Mouse (Mus musculus): ENCODE data around the gene Epas1. TPM values are rescaled to one million over a fixed set of nuclear protein-coding genes. Genes with fewer than 3 reads are reported as not detected.
A peak's percentile ranks its signal among the peaks of the same experiment; 100 is the strongest.

Gene Epas1
- polyA plus RNA-seq, 1 experiment: 3.0 TPM

DNA sequence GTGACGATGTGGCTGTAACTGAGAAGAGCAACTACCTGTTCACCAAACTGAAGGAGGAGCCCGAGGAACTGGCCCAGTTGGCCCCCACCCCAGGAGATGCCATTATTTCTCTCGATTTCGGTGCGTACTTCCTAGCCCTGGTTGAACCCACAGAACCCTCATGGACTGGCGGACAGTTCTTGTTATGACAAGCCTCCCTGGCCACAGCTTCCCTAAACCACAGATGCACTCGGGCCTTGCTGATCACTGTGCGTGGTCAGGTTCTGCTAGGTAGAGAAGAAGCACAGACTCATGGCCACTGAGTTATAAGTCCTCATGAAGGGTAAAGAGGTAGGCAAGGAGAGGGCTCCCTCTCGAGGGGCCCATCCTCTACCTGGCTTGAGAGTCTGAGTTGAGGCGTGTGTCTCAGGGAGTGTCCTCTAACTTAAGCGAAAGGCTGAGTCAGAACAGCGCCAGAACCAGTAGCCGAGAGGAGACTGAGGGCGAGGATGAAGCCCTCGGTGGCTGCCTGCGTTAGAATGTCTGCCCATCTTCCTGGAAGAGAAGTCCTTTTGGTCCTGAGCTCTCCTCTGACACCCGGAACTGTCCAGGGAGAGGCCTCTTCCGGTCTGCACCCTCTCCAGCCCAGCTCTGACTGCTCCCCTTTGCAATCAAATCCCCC is 71.1 kb downstream of the Epas1 start:
- TF ChIP-seq CTCF (IDR thresholded peaks at IDR 0.05; ENCODE audit: borderline replicate concordance, insufficient read depth, low read length): no peak
- TF ChIP-seq POLR2A (IDR thresholded peaks at IDR 0.05; ENCODE audit: low read depth, low read length): no peak
- no peaks in the 10 kb centered on the region for H3K4me1 ChIP-seq (ENCODE audit: control insufficient read depth, insufficient read depth, low read length)
- H3K27ac ChIP-seq (ENCODE audit: insufficient read depth, low read length): no peak overlapping the region
- H3K4me3 ChIP-seq (ENCODE audit: insufficient read depth, low read length): no peak overlapping the region

GRCm38 (mm10) chr17:86825163-86825902 is 71.8 kb downstream of the Epas1 start:
- H3K4me1 ChIP-seq (ENCODE audit: control insufficient read depth, insufficient read depth, low read length): no peaks in the 10 kb centered on the region
- TF ChIP-seq POLR2A (IDR thresholded peaks at IDR 0.05; ENCODE audit: low read depth, low read length): no peak
- no peak overlapping the region for H3K27ac ChIP-seq (ENCODE audit: insufficient read depth, low read length)
- H3K4me3 ChIP-seq (ENCODE audit: insufficient read depth, low read length): no peak overlapping the region

- no peak for TF ChIP-seq POLR2A (IDR thresholded peaks at IDR 0.05; ENCODE audit: low read depth, low read length)
- no peak for TF ChIP-seq CTCF (IDR thresholded peaks at IDR 0.05; ENCODE audit: borderline replicate concordance, insufficient read depth, low read length)
- Histone ChIP-seq H3K27ac (ENCODE audit: insufficient read depth, low read length) (no peak overlapping the region), H3K4me3 (ENCODE audit: insufficient read depth, low read length) (no peak overlapping the region), H3K4me1 (ENCODE audit: control insufficient read depth, insufficient read depth, low read length) (no peaks in the 10 kb centered on the region)
These were observed 72.9 kb downstream of the Epas1 start for GRCm38 (mm10) chr17:86826376-86826775.

DNA sequence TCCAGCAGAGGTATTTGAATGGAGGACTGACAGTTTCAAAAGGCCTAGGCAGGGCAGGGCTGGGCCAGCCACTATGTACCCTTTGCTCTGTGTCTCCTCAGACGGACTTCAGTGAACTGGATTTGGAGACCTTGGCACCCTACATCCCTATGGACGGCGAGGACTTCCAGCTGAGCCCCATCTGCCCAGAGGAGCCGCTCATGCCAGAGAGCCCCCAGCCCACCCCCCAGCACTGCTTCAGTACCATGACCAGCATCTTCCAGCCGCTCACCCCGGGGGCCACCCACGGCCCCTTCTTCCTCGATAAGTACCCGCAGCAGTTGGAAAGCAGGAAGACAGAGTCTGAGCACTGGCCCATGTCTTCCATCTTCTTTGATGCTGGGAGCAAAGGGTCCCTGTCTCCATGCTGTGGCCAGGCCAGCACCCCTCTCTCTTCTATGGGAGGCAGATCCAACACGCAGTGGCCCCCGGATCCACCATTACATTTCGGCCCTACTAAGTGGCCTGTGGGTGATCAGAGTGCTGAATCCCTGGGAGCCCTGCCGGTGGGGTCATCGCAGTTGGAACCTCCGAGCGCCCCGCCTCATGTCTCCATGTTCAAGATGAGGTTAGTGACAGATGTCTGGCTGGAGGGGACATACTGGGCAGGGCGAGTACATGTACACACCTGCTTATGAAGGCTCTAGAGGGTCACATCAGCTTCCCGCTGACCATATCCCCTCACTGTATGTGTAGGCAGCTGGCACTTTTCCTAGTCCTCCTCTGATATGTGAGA is 74.1 kb downstream of the Epas1 start:
- Histone ChIP-seq H3K27ac (ENCODE audit: insufficient read depth, low read length) (no peak overlapping the region), H3K4me1 (ENCODE audit: control insufficient read depth, insufficient read depth, low read length) (no peaks in the 10 kb centered on the region), H3K4me3 (ENCODE audit: insufficient read depth, low read length) (no peak overlapping the region)
- no peak for TF ChIP-seq POLR2A (IDR thresholded peaks at IDR 0.05; ENCODE audit: low read depth, low read length)
- TF ChIP-seq CTCF (IDR thresholded peaks at IDR 0.05; ENCODE audit: borderline replicate concordance, insufficient read depth, low read length): no peak

DNA sequence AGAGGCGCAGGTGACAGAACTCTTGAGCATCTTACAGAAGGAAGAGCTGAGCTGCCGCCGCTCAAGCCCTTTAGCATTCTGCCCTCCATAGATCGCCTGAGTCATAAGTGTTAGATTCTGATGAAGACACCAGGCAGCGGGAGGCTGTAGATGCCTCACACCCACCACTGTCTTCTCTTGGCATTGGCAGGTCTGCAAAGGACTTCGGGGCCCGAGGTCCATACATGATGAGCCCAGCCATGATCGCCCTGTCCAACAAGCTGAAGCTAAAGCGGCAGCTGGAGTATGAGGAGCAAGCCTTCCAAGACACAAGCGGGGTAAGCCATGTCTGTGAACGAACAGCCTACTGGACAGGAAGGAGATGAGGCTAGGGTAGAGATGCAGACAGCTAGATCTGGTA is 75.0 kb downstream of the Epas1 start:
- TF ChIP-seq CTCF (IDR thresholded peaks at IDR 0.05; ENCODE audit: borderline replicate concordance, insufficient read depth, low read length) (no peak), POLR2A (IDR thresholded peaks at IDR 0.05; ENCODE audit: low read depth, low read length) (no peak)
- Histone ChIP-seq H3K4me1 (ENCODE audit: control insufficient read depth, insufficient read depth, low read length) (no peaks in the 10 kb centered on the region), H3K4me3 (ENCODE audit: insufficient read depth, low read length) (no peak overlapping the region), H3K27ac (ENCODE audit: insufficient read depth, low read length) (no peak overlapping the region)

DNA sequence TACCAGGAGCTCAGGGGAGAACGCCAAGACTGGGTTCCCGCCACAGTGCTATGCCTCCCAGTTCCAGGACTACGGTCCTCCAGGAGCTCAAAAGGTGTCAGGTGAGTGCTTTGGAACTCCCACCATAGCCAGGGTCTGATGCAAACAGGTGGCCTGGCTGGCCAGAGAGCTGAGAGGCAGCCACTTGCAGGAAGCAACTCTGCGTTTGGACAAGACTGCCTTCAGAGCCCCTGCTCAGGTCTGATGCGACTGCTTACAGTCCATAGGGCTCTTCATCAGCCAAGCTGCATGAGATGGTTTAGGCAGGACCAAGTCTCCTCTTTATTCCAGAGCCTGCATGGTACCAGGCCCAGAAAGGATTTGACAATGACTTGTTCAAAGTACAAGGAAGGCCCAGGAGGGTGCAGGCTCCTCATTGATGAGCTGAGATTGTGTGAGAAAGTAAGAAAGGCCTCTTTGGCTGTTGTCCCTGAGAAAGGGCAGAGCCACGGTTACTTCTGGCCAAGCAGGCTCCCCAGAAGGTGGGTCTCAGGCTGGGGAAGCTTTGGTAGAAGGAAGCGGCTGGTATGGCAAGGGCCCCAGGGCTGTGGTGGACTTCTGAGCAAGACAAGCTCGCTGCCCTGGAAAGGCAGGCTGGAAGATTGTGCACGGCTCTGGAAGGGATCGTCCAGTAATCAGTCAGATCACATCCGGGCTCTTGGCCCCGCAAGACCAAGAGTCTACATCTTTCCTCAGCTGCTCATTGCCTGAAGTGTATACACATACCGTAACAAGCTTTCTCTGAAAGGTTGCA is 76.1 kb downstream of the Epas1 start:
- H3K4me1 ChIP-seq (ENCODE audit: control insufficient read depth, insufficient read depth, low read length): no peaks in the 10 kb centered on the region
- TF ChIP-seq POLR2A (IDR thresholded peaks at IDR 0.05; ENCODE audit: low read depth, low read length) (no peak), CTCF (IDR thresholded peaks at IDR 0.05; ENCODE audit: borderline replicate concordance, insufficient read depth, low read length) (no peak)

DNA sequence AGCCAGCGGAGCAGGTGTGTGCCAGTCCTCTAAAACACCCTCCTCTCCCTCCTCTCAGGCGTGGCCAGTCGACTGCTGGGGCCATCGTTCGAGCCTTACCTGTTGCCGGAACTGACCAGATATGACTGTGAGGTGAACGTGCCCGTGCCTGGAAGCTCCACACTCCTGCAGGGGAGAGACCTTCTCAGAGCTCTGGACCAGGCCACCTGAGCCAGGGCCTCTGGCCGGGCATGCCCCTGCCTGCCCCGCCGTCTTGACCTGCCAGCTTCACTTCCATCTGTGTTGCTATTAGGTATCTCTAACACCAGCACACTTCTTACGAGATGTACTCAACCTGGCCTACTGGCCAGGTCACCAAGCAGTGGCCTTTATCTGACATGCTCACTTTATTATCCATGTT is 77.4 kb downstream of the Epas1 start:
- TF ChIP-seq POLR2A (IDR thresholded peaks at IDR 0.05; ENCODE audit: low read depth, low read length) (no peak), CTCF (IDR thresholded peaks at IDR 0.05; ENCODE audit: borderline replicate concordance, insufficient read depth, low read length) (no peak)
- Histone ChIP-seq H3K4me3 (ENCODE audit: insufficient read depth, low read length) (no peak overlapping the region), H3K4me1 (ENCODE audit: control insufficient read depth, insufficient read depth, low read length) (no peaks in the 10 kb centered on the region), H3K27ac (ENCODE audit: insufficient read depth, low read length) (no peak overlapping the region)

More for the DNA sequence above, 76.1 kb downstream of the Epas1 start:
- Histone ChIP-seq H3K27ac (ENCODE audit: insufficient read depth, low read length) (no peak overlapping the region), H3K4me3 (ENCODE audit: insufficient read depth, low read length) (no peak overlapping the region)

GRCm38 (mm10) chr17:86832562-86833327 is 79.2 kb downstream of the Epas1 start:
- peak; percentile 35; the same call in 1 of the 2 replicates for TF ChIP-seq CTCF (IDR thresholded peaks at IDR 0.05; ENCODE audit: borderline replicate concordance, insufficient read depth, low read length)
- no peak for TF ChIP-seq POLR2A (IDR thresholded peaks at IDR 0.05; ENCODE audit: low read depth, low read length)
- no peak overlapping the region for H3K27ac ChIP-seq (ENCODE audit: insufficient read depth, low read length)
- no peaks in the 10 kb centered on the region for H3K4me1 ChIP-seq (ENCODE audit: control insufficient read depth, insufficient read depth, low read length)
- H3K4me3 ChIP-seq (ENCODE audit: insufficient read depth, low read length): no peak overlapping the region

GRCm38 (mm10) chr17:86833945-86834344 is 80.4 kb downstream of the Epas1 start:
- no peak overlapping the region for H3K4me3 ChIP-seq (ENCODE audit: insufficient read depth, low read length)
- H3K4me1 ChIP-seq (ENCODE audit: control insufficient read depth, insufficient read depth, low read length): no peaks in the 10 kb centered on the region
- no peak overlapping the region for H3K27ac ChIP-seq (ENCODE audit: insufficient read depth, low read length)
- TF ChIP-seq POLR2A (IDR thresholded peaks at IDR 0.05; ENCODE audit: low read depth, low read length) (no peak), CTCF (IDR thresholded peaks at IDR 0.05; ENCODE audit: borderline replicate concordance, insufficient read depth, low read length) (no peak)

All from embryonic fibroblast, embryonic 13.5 days (primary cell).